ENCODE assay signal across 16 mouse cellular contexts in the genomic region with DNA sequence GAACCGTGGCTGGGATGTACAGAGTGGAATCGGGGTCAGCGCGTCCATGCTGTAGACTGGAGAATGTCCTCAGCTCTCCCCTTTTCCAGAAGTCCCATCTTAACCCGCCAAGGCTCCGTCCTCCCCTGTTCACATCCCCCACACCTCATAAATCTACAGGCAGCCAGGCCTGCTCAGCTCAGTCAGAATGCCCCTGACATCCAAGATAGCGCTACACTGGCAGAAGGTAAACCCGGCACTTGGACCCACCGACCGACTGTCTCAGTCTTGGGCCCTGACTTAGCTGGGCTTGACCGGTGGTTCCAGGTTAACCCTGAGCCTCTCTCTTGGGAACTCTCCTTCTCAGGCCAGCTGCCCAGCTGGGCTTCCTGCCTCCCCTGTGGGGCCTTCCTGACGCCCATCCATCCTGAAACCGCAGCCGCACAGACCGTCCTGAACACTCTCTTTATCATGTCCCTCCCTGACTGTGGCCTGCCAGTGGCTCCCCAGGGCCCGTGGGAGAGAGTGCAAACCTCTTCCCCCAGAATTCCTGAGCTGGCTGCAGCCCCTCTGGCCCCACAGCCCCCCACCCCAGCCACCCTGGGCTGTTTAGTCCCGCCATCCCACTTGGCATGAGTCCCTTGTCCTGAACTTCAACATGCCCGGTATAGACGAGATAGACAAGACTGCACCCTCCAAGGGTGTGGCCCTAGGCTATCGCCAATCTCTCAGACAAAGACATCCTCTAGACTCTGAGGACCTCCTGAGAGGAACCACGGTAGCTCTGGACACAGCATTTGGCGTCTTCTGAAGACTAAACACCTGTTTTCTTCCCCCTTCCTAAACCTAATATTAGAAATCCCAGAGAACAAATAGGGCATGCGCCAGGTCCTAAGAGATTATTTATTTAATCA. TPM values are rescaled to one million over a fixed set of nuclear protein-coding genes. Genes with fewer than 3 reads are reported as not detected.
DNase-seq lines count a peak whose midpoint lies in the region; ATAC-seq and TF ChIP-seq lines count a peak whose summit lies in the region.
"Had no signal": no experiment of that assay in that cellular context is flagged by ENCODE, and none has a peak within 500 bp of the region (broad histone marks: within the 10 kb centered on the region; RNA-seq: fewer than 3 reads in every experiment).

No protein-coding gene starts in this region.

- no peak overlapping the region for H3K4me3 ChIP-seq in hindbrain, embryonic 10.5 days
- H3K4me3 ChIP-seq in hindbrain, embryonic 14.5 days (replicated peaks; ENCODE audit: low read length) = no peak overlapping the region
- H3K4me3 ChIP-seq in liver, embryonic 11.5 days (ENCODE audit: low read depth, low read length) = no peak overlapping the region
- H3K4me3 ChIP-seq in liver, postnatal 0 days (ENCODE audit: low read depth, low read length) = no peak overlapping the region
- no peak overlapping the region for H3K4me3 ChIP-seq in limb, embryonic 13.5 days
- H3K4me3 ChIP-seq: erythroblast, embryonic 14.5 days; megakaryocyte, embryonic 14.5 days had no signal

- 68% methylated on average over 23 of the region's 23 CpGs for WGBS in hindbrain, embryonic 10.5 days
- 56% methylated on average over 23 of the region's 23 CpGs for WGBS in hindbrain, embryonic 14.5 days
- WGBS in liver, embryonic 11.5 days = 32% methylated on average over 23 of the region's 23 CpGs
- 51% methylated on average over 23 of the region's 23 CpGs for WGBS in liver, postnatal 0 days (ENCODE audit: insufficient replicate concordance)
- 38% methylated on average over 23 of the region's 23 CpGs for WGBS in limb, embryonic 13.5 days

- TF ChIP-seq CTCF in liver, postnatal 0 days (IDR thresholded peaks at IDR 0.05; ENCODE audit: low read depth) = no peak

- ATAC-seq in hindbrain, embryonic 14.5 days (ENCODE audit: low FRiP score) = no peak
- no peak for ATAC-seq in liver, embryonic 11.5 days (replicated peaks; ENCODE audit: low FRiP score)
- no peak; the same call in 1 of the 2 replicates for ATAC-seq in liver, postnatal 0 days
- no peak for ATAC-seq in limb, embryonic 13.5 days (ENCODE audit: low FRiP score, low read depth)

- no peaks in the 10 kb centered on the region for H3K9me3 ChIP-seq in hindbrain, embryonic 10.5 days
- no peaks in the 10 kb centered on the region for H3K9me3 ChIP-seq in hindbrain, embryonic 14.5 days (ENCODE audit: control insufficient read depth, low read length)
- no peaks in the 10 kb centered on the region for H3K9me3 ChIP-seq in liver, embryonic 11.5 days (ENCODE audit: control insufficient read depth, low read length)
- no peaks in the 10 kb centered on the region for H3K9me3 ChIP-seq in liver, postnatal 0 days (ENCODE audit: low read length)
- no peaks in the 10 kb centered on the region for H3K9me3 ChIP-seq in limb, embryonic 13.5 days
- H3K9me3 ChIP-seq: megakaryocyte, embryonic 14.5 days had no signal

- no peak overlapping the region for H3K4me2 ChIP-seq in hindbrain, embryonic 14.5 days (replicated peaks)
- H3K4me2 ChIP-seq in liver, embryonic 11.5 days = peak overlapping the region; percentile 0
- H3K4me2 ChIP-seq in liver, postnatal 0 days (ENCODE audit: low read depth, low read length) = no peak overlapping the region
- no peak overlapping the region for H3K4me2 ChIP-seq in limb, embryonic 13.5 days (replicated peaks)

- H3K27me3 ChIP-seq in hindbrain, embryonic 10.5 days (ENCODE audit: insufficient read depth, poor library complexity, severe bottlenecking) = no peaks in the 10 kb centered on the region
- no peaks in the 10 kb centered on the region for H3K27me3 ChIP-seq in hindbrain, embryonic 14.5 days (ENCODE audit: control insufficient read depth, insufficient read depth, low read length)
- H3K27me3 ChIP-seq in liver, embryonic 11.5 days (replicated peaks; ENCODE audit: control insufficient read depth, insufficient read depth, low read length) = no peaks in the 10 kb centered on the region
- no peaks in the 10 kb centered on the region for H3K27me3 ChIP-seq in liver, postnatal 0 days (ENCODE audit: insufficient read depth, low read length)
- H3K27me3 ChIP-seq in limb, embryonic 13.5 days = 0 out of 2 replicates have a peak, but pooled peaks cover 3% of the 10 kb centered on the region

- H3K9ac ChIP-seq in hindbrain, embryonic 14.5 days = no peak overlapping the region
- H3K9ac ChIP-seq in liver, embryonic 11.5 days (ENCODE audit: low read depth, low read length) = no peak overlapping the region
- H3K9ac ChIP-seq in liver, postnatal 0 days (replicated peaks) = no peak overlapping the region
- 0 out of 2 replicates have a peak overlapping the region, but pooled peaks have one; percentile 35 for H3K9ac ChIP-seq in limb, embryonic 13.5 days

- H3K27ac ChIP-seq in hindbrain, embryonic 10.5 days = peak overlapping the region; percentile 73; the same call in 1 of the 2 replicates
- H3K27ac ChIP-seq in hindbrain, embryonic 14.5 days = no peak overlapping the region
- no peak overlapping the region for H3K27ac ChIP-seq in liver, embryonic 11.5 days (ENCODE audit: low read depth, low read length)
- no peak overlapping the region for H3K27ac ChIP-seq in liver, postnatal 0 days (ENCODE audit: low read depth)
- no peak overlapping the region; the same call in 1 of the 2 replicates for H3K27ac ChIP-seq in limb, embryonic 13.5 days

- no peak for TF ChIP-seq EP300 in liver, postnatal 0 days (IDR thresholded peaks at IDR 0.05; ENCODE audit: low read depth)

- H3K36me3 ChIP-seq in hindbrain, embryonic 10.5 days = peaks cover 15% of the 10 kb centered on the region
- H3K36me3 ChIP-seq in hindbrain, embryonic 14.5 days (replicated peaks; ENCODE audit: control insufficient read depth, insufficient read depth) = no peaks in the 10 kb centered on the region
- H3K36me3 ChIP-seq in liver, embryonic 11.5 days (ENCODE audit: control insufficient read depth, insufficient read depth, low read length) = no peaks in the 10 kb centered on the region
- H3K36me3 ChIP-seq in liver, postnatal 0 days (replicated peaks; ENCODE audit: insufficient read depth, low read length) = no peaks in the 10 kb centered on the region
- H3K36me3 ChIP-seq in limb, embryonic 13.5 days = no peaks in the 10 kb centered on the region

- no peak for DNase-seq in hindbrain, embryonic 10.5 days (ENCODE audit: low spot score)
- no peak for DNase-seq in hindbrain, embryonic 14.5 days (ENCODE audit: low spot score)
- DNase-seq in liver, embryonic 11.5 days (ENCODE audit: low spot score) = peak; percentile 49
- DNase-seq in liver, postnatal 0 days = no peak
- DNase-seq in MEL-GATA-1-ER (ENCODE audit: extremely low read depth, low read depth) = peak; percentile 54
- no peak for DNase-seq in layer of hippocampus, postnatal 10 days (ENCODE audit: low spot score in 2 of 2)
- no peak for DNase-seq in frontal cortex, postnatal 25 days (ENCODE audit: low spot score in 2 of 2)
- DNase-seq: cerebellum, adult 11-12 months; heart, adult 11 months; kidney, adult 9 months; lung, adult 2 months; right cerebral cortex, adult 18-20 months; thymus, postnatal 4 days had no signal

- peaks cover 69% of the 10 kb centered on the region for H3K4me1 ChIP-seq in hindbrain, embryonic 10.5 days (replicated peaks)
- H3K4me1 ChIP-seq in hindbrain, embryonic 14.5 days (replicated peaks; ENCODE audit: control insufficient read depth, insufficient read depth, low read length) = peaks cover 26% of the 10 kb centered on the region
- peaks cover 22% of the 10 kb centered on the region for H3K4me1 ChIP-seq in liver, embryonic 11.5 days (replicated peaks; ENCODE audit: control insufficient read depth, insufficient read depth, low read length)
- no peaks in the 10 kb centered on the region; the same call in none of the 2 replicates for H3K4me1 ChIP-seq in liver, postnatal 0 days (ENCODE audit: insufficient read depth)
- H3K4me1 ChIP-seq in limb, embryonic 13.5 days = peaks cover 75% of the 10 kb centered on the region

RNA-seq across cellular contexts. Expression of gene Ephb2, which starts 37.9 kb away (rescaled TPM):
- polyA plus RNA-seq in hindbrain, embryonic 10.5 days (2016; fragmentation: Nextera tagmentation; extraction: Ambion mirVana) = 13.4 and 21.5 TPM in 2 replicates
- 26.6 and 28.1 TPM in 2 replicates for polyA plus RNA-seq in hindbrain, embryonic 14.5 days (2014; fragmentation: Nextera tagmentation; extraction: Ambion mirVana)
- 4.8 and 5.1 TPM in 2 replicates for polyA plus RNA-seq in liver, embryonic 11.5 days (2014; fragmentation: Nextera tagmentation; extraction: Ambion mirVana)
- polyA plus RNA-seq in liver, postnatal 0 days (2015; fragmentation: Nextera tagmentation; extraction: Ambion mirVana) = 0.08 and 0.12 TPM in 2 replicates
- 10.3 and 10.9 TPM in 2 replicates for polyA plus RNA-seq in limb, embryonic 13.5 days (2015; fragmentation: Nextera tagmentation; extraction: Ambion mirVana)
- total RNA-seq in layer of hippocampus, postnatal 10 days (2021) = 10 to 100 TPM; 55.1 to 57.0 TPM
- polyA plus RNA-seq: erythroblast, embryonic 14.5 days had no signal

Comparison
In these comparisons a context has a peak if more than half of its experiments do, and no peak if none do; other contexts are left out.
1. DNase-seq: peak in liver, embryonic 11.5 days (single experiment) and MEL-GATA-1-ER (single experiment); none in hindbrain, embryonic 10.5 days (single experiment), hindbrain, embryonic 14.5 days (single experiment), liver, postnatal 0 days (single experiment), layer of hippocampus, postnatal 10 days (0 of 2) and frontal cortex, postnatal 25 days (0 of 2).